Mouse (Mus musculus): ENCODE results near the gene Ppp4c. TPM values are rescaled to one million over a fixed set of nuclear protein-coding genes. Genes with fewer than 3 reads are reported as not detected.

Ppp4c gene
- polyA plus RNA-seq, 1 experiment from 2014 or later, result 401 TPM

GRCm38 (mm10) chr7:126749582-126750343, 42.5 kb downstream of the Ppp4c start:
- Histone ChIP-seq H3K36me3 (no peaks in the 10 kb centered on the region), H3K4me3 (replicated peaks) (no peak overlapping the region), H3K9me3 (no peaks in the 10 kb centered on the region), H3K4me2 (no peak overlapping the region), H3K4me1 (replicated peaks) (peaks cover 13% of the 10 kb centered on the region), H3K27me3 (no peaks in the 10 kb centered on the region), H3K9ac (replicated peaks) (no peak overlapping the region), H3K27ac (no peak overlapping the region)
- 94% methylated on average over 17 of the region's 17 CpGs for WGBS
- no peak for ATAC-seq (ENCODE audit: insufficient number of reproducible peaks, insufficient read depth, low FRiP score, low TSS enrichment, low read depth)

GRCm38 (mm10) chr7:126748824-126749223, 43.5 kb downstream of the Ppp4c start:
- Histone ChIP-seq H3K4me2 (no peak overlapping the region), H3K4me1 (replicated peaks) (peaks cover 8% of the 10 kb centered on the region; the same call in 1 of the 2 replicates), H3K27me3 (no peaks in the 10 kb centered on the region), H3K9ac (replicated peaks) (no peak overlapping the region), H3K9me3 (no peaks in the 10 kb centered on the region), H3K36me3 (no peaks in the 10 kb centered on the region), H3K4me3 (replicated peaks) (no peak overlapping the region), H3K27ac (no peak overlapping the region)
- 67% methylated on average over 7 of the region's 7 CpGs for WGBS
- ATAC-seq (ENCODE audit: insufficient number of reproducible peaks, insufficient read depth, low FRiP score, low TSS enrichment, low read depth), result no peak

- 27% methylated on average over 6 of the region's 6 CpGs for WGBS
- Histone ChIP-seq H3K4me3 (replicated peaks) (no peak overlapping the region), H3K4me1 (replicated peaks) (peaks cover 8% of the 10 kb centered on the region; the same call in 1 of the 2 replicates), H3K9ac (replicated peaks) (no peak overlapping the region), H3K36me3 (no peaks in the 10 kb centered on the region), H3K27ac (no peak overlapping the region), H3K27me3 (no peaks in the 10 kb centered on the region), H3K4me2 (no peak overlapping the region), H3K9me3 (no peaks in the 10 kb centered on the region)
- no peak for ATAC-seq (ENCODE audit: insufficient number of reproducible peaks, insufficient read depth, low FRiP score, low TSS enrichment, low read depth)
These were observed 45.5 kb downstream of the Ppp4c start for GRCm38 (mm10) chr7:126746798-126747197.

- no peak overlapping the region for H3K4me3 ChIP-seq (replicated peaks)
- no peak overlapping the region for H3K27ac ChIP-seq
- 92% methylated on average over 12 of the region's 12 CpGs for WGBS
- H3K9me3 ChIP-seq, result no peaks in the 10 kb centered on the region
- H3K4me1 ChIP-seq (replicated peaks), result peaks cover 8% of the 10 kb centered on the region; the same call in 1 of the 2 replicates
- no peak overlapping the region for H3K4me2 ChIP-seq
- no peak for ATAC-seq (ENCODE audit: insufficient number of reproducible peaks, insufficient read depth, low FRiP score, low TSS enrichment, low read depth)
- H3K9ac ChIP-seq (replicated peaks), result no peak overlapping the region
- no peaks in the 10 kb centered on the region for H3K36me3 ChIP-seq
- no peaks in the 10 kb centered on the region for H3K27me3 ChIP-seq
These were observed 46.2 kb downstream of the Ppp4c start for GRCm38 (mm10) chr7:126746066-126746465.

GRCm38 (mm10) chr7:126741964-126742482, 50.3 kb downstream of the Ppp4c start:
- H3K27ac ChIP-seq, result no peak overlapping the region
- no peaks in the 10 kb centered on the region for H3K9me3 ChIP-seq
- H3K4me1 ChIP-seq (replicated peaks), result peaks cover 8% of the 10 kb centered on the region
- no peaks in the 10 kb centered on the region for H3K27me3 ChIP-seq
- no peak overlapping the region for H3K4me2 ChIP-seq
- no peaks in the 10 kb centered on the region for H3K36me3 ChIP-seq
- WGBS, result 88% methylated on average over 13 of the region's 13 CpGs
- no peak overlapping the region for H3K4me3 ChIP-seq (replicated peaks)
- no peak for ATAC-seq (ENCODE audit: insufficient number of reproducible peaks, insufficient read depth, low FRiP score, low TSS enrichment, low read depth)
- H3K9ac ChIP-seq (replicated peaks), result no peak overlapping the region

- no peak overlapping the region for H3K27ac ChIP-seq
These were observed 50.8 kb downstream of the Ppp4c start for GRCm38 (mm10) chr7:126741452-126741851.

GRCm38 (mm10) chr7:126740977-126741376, 51.3 kb downstream of the Ppp4c start:
- WGBS, result 59% methylated on average over 5 of the region's 5 CpGs
- H3K9me3 ChIP-seq, result no peaks in the 10 kb centered on the region
- H3K36me3 ChIP-seq, result no peaks in the 10 kb centered on the region
- H3K4me1 ChIP-seq (replicated peaks), result no peaks in the 10 kb centered on the region; the same call in 1 of the 2 replicates
- no peak overlapping the region for H3K4me3 ChIP-seq (replicated peaks)
- ATAC-seq (ENCODE audit: insufficient number of reproducible peaks, insufficient read depth, low FRiP score, low TSS enrichment, low read depth), result no peak
- no peak overlapping the region for H3K4me2 ChIP-seq
- no peak overlapping the region for H3K9ac ChIP-seq (replicated peaks)
- H3K27ac ChIP-seq, result no peak overlapping the region
- H3K27me3 ChIP-seq, result no peaks in the 10 kb centered on the region

More at GRCm38 (mm10) chr7:126741452-126741851, 50.8 kb downstream of the Ppp4c start:
- no peak overlapping the region for H3K4me2 ChIP-seq
- no peaks in the 10 kb centered on the region for H3K9me3 ChIP-seq
- ATAC-seq (ENCODE audit: insufficient number of reproducible peaks, insufficient read depth, low FRiP score, low TSS enrichment, low read depth), result peak; percentile 66; the same call in 1 of the 2 replicates
- H3K4me3 ChIP-seq (replicated peaks), result no peak overlapping the region
- H3K9ac ChIP-seq (replicated peaks), result no peak overlapping the region
- WGBS, result 79% methylated on average over 5 of the region's 5 CpGs
- peaks cover 3% of the 10 kb centered on the region for H3K4me1 ChIP-seq (replicated peaks)
- no peaks in the 10 kb centered on the region for H3K36me3 ChIP-seq
- H3K27me3 ChIP-seq, result no peaks in the 10 kb centered on the region

- 85% methylated on average over 13 of the region's 13 CpGs for WGBS
- no peak overlapping the region for H3K27ac ChIP-seq
- no peak overlapping the region for H3K4me2 ChIP-seq
- no peaks in the 10 kb centered on the region for H3K27me3 ChIP-seq
- H3K4me1 ChIP-seq (replicated peaks), result no peaks in the 10 kb centered on the region; the same call in 1 of the 2 replicates
- no peaks in the 10 kb centered on the region for H3K36me3 ChIP-seq
- no peak overlapping the region for H3K9ac ChIP-seq (replicated peaks)
- no peak for ATAC-seq (ENCODE audit: insufficient number of reproducible peaks, insufficient read depth, low FRiP score, low TSS enrichment, low read depth)
- no peaks in the 10 kb centered on the region for H3K9me3 ChIP-seq
- no peak overlapping the region for H3K4me3 ChIP-seq (replicated peaks)
These were observed 52.1 kb downstream of the Ppp4c start for GRCm38 (mm10) chr7:126740132-126740735.

GRCm38 (mm10) chr7:126739551-126739950, 52.7 kb downstream of the Ppp4c start:
- no peak overlapping the region for H3K4me3 ChIP-seq (replicated peaks)
- H3K27ac ChIP-seq, result no peak overlapping the region
- WGBS, result 84% methylated on average over 17 of the region's 17 CpGs
- H3K9me3 ChIP-seq, result no peaks in the 10 kb centered on the region
- H3K27me3 ChIP-seq, result no peaks in the 10 kb centered on the region
- H3K9ac ChIP-seq (replicated peaks), result no peak overlapping the region
- H3K4me2 ChIP-seq, result no peak overlapping the region
- no peaks in the 10 kb centered on the region; the same call in 1 of the 2 replicates for H3K4me1 ChIP-seq (replicated peaks)
- no peaks in the 10 kb centered on the region for H3K36me3 ChIP-seq
- no peak for ATAC-seq (ENCODE audit: insufficient number of reproducible peaks, insufficient read depth, low FRiP score, low TSS enrichment, low read depth)

- Histone ChIP-seq H3K27me3 (no peaks in the 10 kb centered on the region), H3K27ac (no peak overlapping the region), H3K9me3 (no peaks in the 10 kb centered on the region), H3K4me2 (no peak overlapping the region), H3K4me3 (replicated peaks) (no peak overlapping the region), H3K4me1 (replicated peaks) (no peaks in the 10 kb centered on the region; the same call in 1 of the 2 replicates), H3K36me3 (no peaks in the 10 kb centered on the region), H3K9ac (replicated peaks) (no peak overlapping the region)
- 85% methylated on average over 8 of the region's 8 CpGs for WGBS
- no peak for ATAC-seq (ENCODE audit: insufficient number of reproducible peaks, insufficient read depth, low FRiP score, low TSS enrichment, low read depth)
These were observed 56.2 kb downstream of the Ppp4c start for GRCm38 (mm10) chr7:126736122-126736521.

All from limb, embryonic 12.5 days (tissue).